Mouse (Mus musculus): ENCODE results near the gene Ltbr.
"Not testable (repeated sequence)": the region's sequence is repeated elsewhere in the genome, so short reads cannot be mapped to it uniquely, and the experiment has no call there.

Ltbr gene

GRCm38 (mm10) chr6:125309406-125309805 is 4.3 kb downstream of the Ltbr start:
- no peak for DNase-seq

GRCm38 (mm10) chr6:125308921-125309320 is 4.8 kb downstream of the Ltbr start:
- peak; percentile 32 for DNase-seq

GRCm38 (mm10) chr6:125307091-125307490 is 6.6 kb downstream of the Ltbr start:
- DNase-seq: no peak

- DNase-seq: no peak
Measured at GRCm38 (mm10) chr6:125305465-125305864, 8.2 kb downstream of the Ltbr start.

- not testable (repeated sequence) for DNase-seq
Measured at GRCm38 (mm10) chr6:125304408-125304807, 9.3 kb downstream of the Ltbr start.

GRCm38 (mm10) chr6:125303242-125303641 is 10.4 kb downstream of the Ltbr start:
- no peak for DNase-seq

GRCm38 (mm10) chr6:125302231-125302982 is 11.3 kb downstream of the Ltbr start:
- DNase-seq: no peak

- no peak for DNase-seq
Measured at GRCm38 (mm10) chr6:125300982-125301381, 12.7 kb downstream of the Ltbr start.

- DNase-seq: no peak
Measured at GRCm38 (mm10) chr6:125297149-125297820, 16.4 kb downstream of the Ltbr start.

GRCm38 (mm10) chr6:125294049-125294448 is 19.6 kb downstream of the Ltbr start:
- no peak for DNase-seq

- DNase-seq: no peak
Measured at GRCm38 (mm10) chr6:125292256-125292655, 21.4 kb downstream of the Ltbr start.

- DNase-seq: no peak
Measured at GRCm38 (mm10) chr6:125291329-125291728, 22.4 kb downstream of the Ltbr start.

GRCm38 (mm10) chr6:125288730-125289129 is 25.0 kb downstream of the Ltbr start:
- DNase-seq: no peak

- no peak for DNase-seq
Measured at GRCm38 (mm10) chr6:125286944-125287343, 26.7 kb downstream of the Ltbr start.

GRCm38 (mm10) chr6:125285890-125286289 is 27.8 kb downstream of the Ltbr start, which contains the start of gene Tuba3a:
Gene Tuba3a (minus strand): TSS chr6:125286042.
- no peak for DNase-seq

- DNase-seq: no peak
Measured at GRCm38 (mm10) chr6:125284751-125285150, 28.9 kb downstream of the Ltbr start.

- no peak for DNase-seq
Measured at GRCm38 (mm10) chr6:125284250-125284649, 29.4 kb downstream of the Ltbr start.

GRCm38 (mm10) chr6:125282721-125283120 is 31.0 kb downstream of the Ltbr start:
- not testable (repeated sequence) for DNase-seq

- no peak for DNase-seq
Measured at GRCm38 (mm10) chr6:125279729-125280128, 34.0 kb downstream of the Ltbr start.

- peak; percentile 58 for DNase-seq
Measured at GRCm38 (mm10) chr6:125274841-125275563, 38.7 kb downstream of the Ltbr start.

- DNase-seq: no peak
Measured at GRCm38 (mm10) chr6:125272228-125272785, 41.4 kb downstream of the Ltbr start.

- DNase-seq: peak; percentile 92
Measured at GRCm38 (mm10) chr6:125271455-125272227, 42.0 kb downstream of the Ltbr start.
